Mouse (Mus musculus) small intestine, adult 10 weeks (tissue): ENCODE data around the gene Gucy2f. TPM values are rescaled to one million over a fixed set of nuclear protein-coding genes. Genes with fewer than 3 reads are reported as not detected.

ENCODE experiments used
- polyA plus RNA-seq: library from polyadenylated mRNA; stranded (reverse); fragments of 350-450 nt; fragmentation: Illumina TruSeq; extraction: RNeasy Lipid Tissue Mini Kit (QIAGEN cat#74804); gene quantifications from one replicate; pipeline ENCODE4 v1.2.3, GENCODE M21; 2014; ENCODE audit warnings: low replicate concordance

The Gucy2f gene
- polyA plus RNA-seq: not detected

GRCm38 (mm10) chrX:142196831-142197230 is at the start of gene Gucy2f:
TSS of gene Gucy2f (minus strand) at chrX:142196931.

GRCm38 (mm10) chrX:142226542-142226941 is 29.8 kb upstream of the Gucy2f start, which contains the start of gene Nxt2:
TSS of gene Nxt2 (plus strand) at chrX:142226770.

Other genes with a start within 250 kb of the Gucy2f start
- gene Nxt2, start 29.8 kb upstream of the Gucy2f start, polyA plus RNA-seq: 83.5 TPM
- gene Kcne1l, start 109.4 kb upstream of the Gucy2f start, polyA plus RNA-seq: not detected
- gene Acsl4, start 193.6 kb upstream of the Gucy2f start, polyA plus RNA-seq: 15.6 TPM